Mouse (Mus musculus): ENCODE results near the gene Cmip.

DNA sequence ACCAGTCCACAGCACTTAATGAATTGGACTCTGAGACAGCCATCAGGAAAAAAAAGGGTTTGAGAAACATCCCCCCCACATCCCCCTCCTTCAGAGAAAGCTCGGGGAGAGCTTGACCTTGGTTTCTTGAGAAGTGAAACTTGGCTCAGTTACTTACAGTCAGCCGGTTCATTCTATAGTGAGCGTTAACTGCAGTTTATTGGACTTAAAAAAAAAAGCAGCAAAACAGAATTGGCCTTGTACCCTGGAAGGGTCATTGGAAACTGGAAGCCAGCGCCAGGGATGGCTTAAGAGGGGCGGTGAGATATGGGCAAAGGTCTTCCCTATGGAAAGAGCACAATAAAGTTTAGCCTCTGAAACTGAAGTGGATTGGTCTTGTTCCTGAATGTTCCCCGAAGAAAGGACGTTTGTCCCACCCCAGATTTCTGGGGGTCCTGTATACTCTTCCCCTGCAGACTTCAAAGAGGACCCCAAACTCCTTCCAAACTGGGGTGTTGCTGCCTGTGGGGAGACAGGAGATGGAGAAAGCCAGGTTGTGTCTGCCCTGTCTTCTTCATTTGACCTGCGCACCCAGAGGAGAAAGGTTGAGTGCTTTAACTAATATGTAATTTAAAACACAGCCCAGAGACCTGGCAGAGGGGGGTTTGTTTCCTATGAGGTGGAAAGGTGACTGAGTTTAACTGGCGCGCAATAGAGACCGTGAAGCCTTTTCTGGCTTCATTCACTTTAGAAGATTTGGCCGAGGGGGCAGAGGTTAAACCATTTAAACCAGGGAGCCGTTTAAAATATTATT, 51.6 kb downstream of the Cmip start:
- no peak for TF ChIP-seq POLR2A (IDR thresholded peaks at IDR 0.05; ENCODE audit: borderline replicate concordance, extremely low read depth, low read depth, low read length)
- no peak for TF ChIP-seq CTCF (IDR thresholded peaks at IDR 0.05; ENCODE audit: insufficient read depth, low read length)
